Mouse (Mus musculus): ENCODE measurements around the gene Mdga1. TPM values are rescaled to one million over a fixed set of nuclear protein-coding genes. Genes with fewer than 3 reads are reported as not detected.

The Mdga1 gene
- polyA plus RNA-seq, 2 experiments, result 0.75 to 1.7 TPM

GRCm38 (mm10) chr17:29963730-29964259, 6.1 kb downstream of the Mdga1 start:
- Histone ChIP-seq H3K36me3 (replicated peaks; ENCODE audit: control insufficient read depth, insufficient read depth, low read depth) (no peaks in the 10 kb centered on the region), H3K9me3 (ENCODE audit: control insufficient read depth, low read length) (no peaks in the 10 kb centered on the region), H3K4me1 (replicated peaks; ENCODE audit: control insufficient read depth in 2 of 2, insufficient read depth in 2 of 2, low read length in 1 of 2) (0 out of 4 replicates have a peak, but pooled peaks cover 0 to 4% of the 10 kb centered on the region in 2 experiments), H3K27ac (no peak overlapping the region), H3K9ac (replicated peaks) (no peak overlapping the region), H3K4me3 (ENCODE audit: insufficient read depth in 1 of 2, low read depth in 2 of 2, low read length in 2 of 2) (no peak overlapping the region), H3K4me2 (ENCODE audit: low read depth) (peak overlapping the region; percentile 31; the same call in 1 of the 2 replicates), H3K27me3 (ENCODE audit: control insufficient read depth, insufficient read depth, low read length) (peaks cover 8% of the 10 kb centered on the region; the same call in 1 of the 2 replicates)
- ATAC-seq (ENCODE audit: insufficient read depth), result no peak
- TF ChIP-seq EP300 (IDR thresholded peaks at IDR 0.05; ENCODE audit: low read depth) (no peak), CTCF (IDR thresholded peaks at IDR 0.05; ENCODE audit: low read depth) (no peak)
- DNase-seq (ENCODE audit: low read depth in 3 of 3, low spot score in 3 of 3), result no peak
- WGBS (ENCODE audit: insufficient replicate concordance), result 5% methylated on average over 11 of the region's 11 CpGs

- 54% methylated on average over 8 of the region's 8 CpGs for WGBS (ENCODE audit: insufficient replicate concordance)
- no peak overlapping the region for H3K4me3 ChIP-seq (ENCODE audit: insufficient read depth in 1 of 2, low read depth in 2 of 2, low read length in 2 of 2)
- ATAC-seq (ENCODE audit: insufficient read depth) (no peak), DNase-seq (ENCODE audit: low read depth in 3 of 3, low spot score in 3 of 3) (no peak)
- no peaks in the 10 kb centered on the region for H3K4me1 ChIP-seq (replicated peaks; ENCODE audit: control insufficient read depth in 2 of 2, insufficient read depth in 2 of 2, low read length in 1 of 2)
- H3K27ac ChIP-seq, result no peak overlapping the region
- H3K9ac ChIP-seq (replicated peaks), result no peak overlapping the region
- H3K9me3 ChIP-seq (ENCODE audit: control insufficient read depth, low read length), result no peaks in the 10 kb centered on the region
- H3K36me3 ChIP-seq (replicated peaks; ENCODE audit: control insufficient read depth, insufficient read depth, low read depth), result no peaks in the 10 kb centered on the region
- TF ChIP-seq EP300 (IDR thresholded peaks at IDR 0.05; ENCODE audit: low read depth), result no peak
- no peak for TF ChIP-seq CTCF (IDR thresholded peaks at IDR 0.05; ENCODE audit: low read depth)
- no peaks in the 10 kb centered on the region for H3K27me3 ChIP-seq (ENCODE audit: control insufficient read depth, insufficient read depth, low read length)
- no peak overlapping the region for H3K4me2 ChIP-seq (ENCODE audit: low read depth)
Observed at GRCm38 (mm10) chr17:29955880-29956279, 14.0 kb downstream of the Mdga1 start.

- DNase-seq (ENCODE audit: low read depth in 3 of 3, low spot score in 3 of 3) (no peak), ATAC-seq (ENCODE audit: insufficient read depth) (no peak)
- H3K36me3 ChIP-seq (replicated peaks; ENCODE audit: control insufficient read depth, insufficient read depth, low read depth), result no peaks in the 10 kb centered on the region
- TF ChIP-seq EP300 (IDR thresholded peaks at IDR 0.05; ENCODE audit: low read depth) (no peak), CTCF (IDR thresholded peaks at IDR 0.05; ENCODE audit: low read depth) (no peak)
- 41% methylated on average over 5 of the region's 5 CpGs for WGBS (ENCODE audit: insufficient replicate concordance)
- H3K4me3 ChIP-seq (ENCODE audit: insufficient read depth in 1 of 2, low read depth in 2 of 2, low read length in 2 of 2), result no peak overlapping the region
- no peak overlapping the region for H3K9ac ChIP-seq (replicated peaks)
- H3K4me1 ChIP-seq (replicated peaks; ENCODE audit: control insufficient read depth in 2 of 2, insufficient read depth in 2 of 2, low read length in 1 of 2), result no peaks in the 10 kb centered on the region
- no peaks in the 10 kb centered on the region for H3K9me3 ChIP-seq (ENCODE audit: control insufficient read depth, low read length)
- no peaks in the 10 kb centered on the region for H3K27me3 ChIP-seq (ENCODE audit: control insufficient read depth, insufficient read depth, low read length)
- H3K27ac ChIP-seq, result no peak overlapping the region
- H3K4me2 ChIP-seq (ENCODE audit: low read depth), result no peak overlapping the region
Observed at GRCm38 (mm10) chr17:29954316-29954715, 15.6 kb downstream of the Mdga1 start.

- DNase-seq (ENCODE audit: low read depth in 3 of 3, low spot score in 3 of 3) (no peak), ATAC-seq (ENCODE audit: insufficient read depth) (no peak)
- H3K9me3 ChIP-seq (ENCODE audit: control insufficient read depth, low read length), result no peaks in the 10 kb centered on the region
- TF ChIP-seq EP300 (IDR thresholded peaks at IDR 0.05; ENCODE audit: low read depth) (no peak), CTCF (IDR thresholded peaks at IDR 0.05; ENCODE audit: low read depth) (no peak)
- no peak overlapping the region for H3K9ac ChIP-seq (replicated peaks)
- H3K4me1 ChIP-seq (replicated peaks; ENCODE audit: control insufficient read depth in 2 of 2, insufficient read depth in 2 of 2, low read length in 1 of 2), result no peaks in the 10 kb centered on the region
- no peak overlapping the region for H3K4me2 ChIP-seq (ENCODE audit: low read depth)
- no peaks in the 10 kb centered on the region for H3K27me3 ChIP-seq (ENCODE audit: control insufficient read depth, insufficient read depth, low read length)
- WGBS (ENCODE audit: insufficient replicate concordance), result 18% methylated on average over 6 of the region's 6 CpGs
- H3K27ac ChIP-seq, result no peak overlapping the region
- H3K4me3 ChIP-seq (ENCODE audit: insufficient read depth in 1 of 2, low read depth in 2 of 2, low read length in 2 of 2), result no peak overlapping the region
- H3K36me3 ChIP-seq (replicated peaks; ENCODE audit: control insufficient read depth, insufficient read depth, low read depth), result no peaks in the 10 kb centered on the region
Observed at GRCm38 (mm10) chr17:29951100-29951499, 18.8 kb downstream of the Mdga1 start.

- Histone ChIP-seq H3K4me3 (ENCODE audit: insufficient read depth in 1 of 2, low read depth in 2 of 2, low read length in 2 of 2) (no peak overlapping the region), H3K9ac (replicated peaks) (no peak overlapping the region), H3K36me3 (replicated peaks; ENCODE audit: control insufficient read depth, insufficient read depth, low read depth) (no peaks in the 10 kb centered on the region), H3K4me1 (replicated peaks; ENCODE audit: control insufficient read depth in 2 of 2, insufficient read depth in 2 of 2, low read length in 1 of 2) (no peaks in the 10 kb centered on the region), H3K9me3 (ENCODE audit: control insufficient read depth, low read length) (no peaks in the 10 kb centered on the region), H3K4me2 (ENCODE audit: low read depth) (no peak overlapping the region), H3K27me3 (ENCODE audit: control insufficient read depth, insufficient read depth, low read length) (no peaks in the 10 kb centered on the region), H3K27ac (no peak overlapping the region)
- TF ChIP-seq CTCF (IDR thresholded peaks at IDR 0.05; ENCODE audit: low read depth), result no peak
- no peak for TF ChIP-seq EP300 (IDR thresholded peaks at IDR 0.05; ENCODE audit: low read depth)
- ATAC-seq (ENCODE audit: insufficient read depth) (no peak), DNase-seq (ENCODE audit: low read depth in 3 of 3, low spot score in 3 of 3) (no peak)
- WGBS (ENCODE audit: insufficient replicate concordance), result 59% methylated on average over 8 of the region's 8 CpGs
Observed at GRCm38 (mm10) chr17:29950574-29950973, 19.3 kb downstream of the Mdga1 start.
